Mouse (Mus musculus): ENCODE data around the gene Ccnj. TPM values are rescaled to one million over a fixed set of nuclear protein-coding genes. Genes with fewer than 3 reads are reported as not detected.

Gene Ccnj
- polyA plus RNA-seq (2012; rRNA removed): 16.2 and 17.4 TPM in 2 replicates

GRCm38 (mm10) chr19:40830703-40831415, at the start of gene Ccnj:
TSS of gene Ccnj (plus strand) at chr19:40831279.

GRCm38 (mm10) chr19:40894519-40895392, 63.7 kb downstream of the Ccnj start, which contains the start of gene Zfp518a:
TSS of gene Zfp518a (plus strand) at chr19:40894705.

Other genes with a start within 250 kb of the Ccnj start
- gene Aldh18a1, start 242.8 kb upstream of the Ccnj start, polyA plus RNA-seq (2012; rRNA removed): 54.7 and 57.8 TPM in 2 replicates
- 21.4 and 22.1 TPM in 2 replicates for gene Tctn3, start 219.0 kb upstream of the Ccnj start, polyA plus RNA-seq (2012; rRNA removed)
- gene Entpd1, start 218.9 kb upstream of the Ccnj start, polyA plus RNA-seq (2012; rRNA removed): 7.0 and 9.9 TPM in 2 replicates
- 0.17 and 0.32 TPM in 2 replicates for gene Cc2d2b, start 82.5 kb upstream of the Ccnj start, polyA plus RNA-seq (2012; rRNA removed)
- gene Zfp518a, start 63.4 kb downstream of the Ccnj start, polyA plus RNA-seq (2012; rRNA removed): 5.4 and 5.9 TPM in 2 replicates
- gene Blnk, start 163.3 kb downstream of the Ccnj start, polyA plus RNA-seq (2012; rRNA removed): 0.48 and 0.55 TPM in 2 replicates
- gene Dntt, start 198.0 kb downstream of the Ccnj start, polyA plus RNA-seq (2012; rRNA removed): 0.10 and 0.13 TPM in 2 replicates
- gene Opalin, start 245.8 kb downstream of the Ccnj start, polyA plus RNA-seq (2012; rRNA removed): not detected in 2 replicates